Mouse (Mus musculus): ENCODE data around the gene Top3a. TPM values are rescaled to one million over a fixed set of nuclear protein-coding genes. Genes with fewer than 3 reads are reported as not detected.

The Top3a gene
- total and polyA plus RNA-seq, 2 experiments, result 3.4 to 3.8 TPM

DNA sequence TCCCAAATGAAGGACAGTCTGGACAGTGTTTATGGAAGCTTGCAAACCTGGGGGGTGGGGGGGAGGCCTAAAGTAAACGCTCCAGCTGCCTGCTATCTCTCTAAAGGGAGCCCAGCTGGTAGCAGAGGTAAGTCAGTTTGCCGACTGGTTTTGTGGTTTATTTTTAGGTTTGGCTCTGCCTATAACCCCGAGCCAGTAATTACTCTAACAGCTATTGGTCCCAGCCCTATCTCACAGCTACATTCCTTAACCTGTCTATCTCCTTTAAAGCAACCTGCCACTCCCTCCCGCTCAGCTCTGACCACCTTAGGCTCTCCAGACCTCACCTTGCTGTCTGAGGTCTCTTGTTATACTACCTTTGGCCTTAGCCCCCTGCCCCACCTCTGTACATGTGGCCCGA, 57.9 kb downstream of the Top3a start:
- Histone ChIP-seq H3K79me2 (ENCODE audit: control insufficient read depth, insufficient read depth, low read length) (no peaks in the 10 kb centered on the region), H3K27me3 (ENCODE audit: control insufficient read depth, insufficient read depth, low read length) (no peaks in the 10 kb centered on the region), H3K36me3 (ENCODE audit: control insufficient read depth, insufficient read depth, low read length) (peaks cover 42% of the 10 kb centered on the region; the same call in 1 of the 2 replicates), H3K4me1 (ENCODE audit: control insufficient read depth, insufficient read depth, low read length) (no peaks in the 10 kb centered on the region), H3K27ac (replicated peaks; ENCODE audit: insufficient read depth, low read depth, low read length) (no peak overlapping the region), H3K4me3 (ENCODE audit: insufficient read depth, low read depth, low read length) (no peak overlapping the region), H3K9ac (ENCODE audit: low read depth, low read length) (no peak overlapping the region)
- WGBS, result 86% methylated on average over 5 of the region's 5 CpGs
- DNase-seq (ENCODE audit: extremely low read depth, low read depth, low spot score), result no peak
- TF ChIP-seq POLR2A (IDR thresholded peaks at IDR 0.05; ENCODE audit: extremely low read depth, insufficient read depth, low read length), result no peak
- TF ChIP-seq CTCF (IDR thresholded peaks at IDR 0.05; ENCODE audit: low read depth, low read length), result no peak

DNA sequence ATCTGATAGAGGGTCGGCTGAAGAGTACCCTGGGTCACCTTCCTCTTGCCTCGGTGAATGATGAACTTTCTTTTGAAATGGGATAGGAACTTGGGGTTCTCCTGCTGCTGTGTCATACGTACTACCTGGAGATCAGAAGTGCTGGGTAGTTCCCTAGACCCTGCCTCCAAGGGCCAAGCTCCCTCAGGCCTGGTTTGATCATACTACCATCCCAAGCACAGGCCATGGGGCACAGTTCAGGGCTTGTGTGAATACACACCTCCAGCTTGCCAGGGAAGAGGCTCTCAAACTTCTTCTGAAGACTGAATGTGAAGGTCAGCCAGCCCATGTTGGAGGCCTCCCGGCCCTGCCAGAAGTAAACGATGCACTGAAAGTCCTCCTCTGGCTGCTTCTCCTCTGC, 61.3 kb downstream of the Top3a start:
- Histone ChIP-seq H3K4me3 (ENCODE audit: insufficient read depth, low read depth, low read length) (no peak overlapping the region), H3K4me1 (ENCODE audit: control insufficient read depth, insufficient read depth, low read length) (no peaks in the 10 kb centered on the region), H3K9ac (ENCODE audit: low read depth, low read length) (no peak overlapping the region), H3K36me3 (ENCODE audit: control insufficient read depth, insufficient read depth, low read length) (peaks cover 34% of the 10 kb centered on the region; the same call in 1 of the 2 replicates), H3K79me2 (ENCODE audit: control insufficient read depth, insufficient read depth, low read length) (no peaks in the 10 kb centered on the region), H3K27ac (replicated peaks; ENCODE audit: insufficient read depth, low read depth, low read length) (no peak overlapping the region), H3K27me3 (ENCODE audit: control insufficient read depth, insufficient read depth, low read length) (no peaks in the 10 kb centered on the region)
- no peak for DNase-seq (ENCODE audit: extremely low read depth, low read depth, low spot score)
- WGBS, result 89% methylated on average over 5 of the region's 5 CpGs
- TF ChIP-seq POLR2A (IDR thresholded peaks at IDR 0.05; ENCODE audit: extremely low read depth, insufficient read depth, low read length) (no peak), CTCF (IDR thresholded peaks at IDR 0.05; ENCODE audit: low read depth, low read length) (no peak)

GRCm38 (mm10) chr11:60712639-60713255, 64.4 kb downstream of the Top3a start:
- peaks cover 17% of the 10 kb centered on the region; the same call in 1 of the 2 replicates for H3K36me3 ChIP-seq (ENCODE audit: control insufficient read depth, insufficient read depth, low read length)
- DNase-seq (ENCODE audit: extremely low read depth, low read depth, low spot score), result no peak

DNA sequence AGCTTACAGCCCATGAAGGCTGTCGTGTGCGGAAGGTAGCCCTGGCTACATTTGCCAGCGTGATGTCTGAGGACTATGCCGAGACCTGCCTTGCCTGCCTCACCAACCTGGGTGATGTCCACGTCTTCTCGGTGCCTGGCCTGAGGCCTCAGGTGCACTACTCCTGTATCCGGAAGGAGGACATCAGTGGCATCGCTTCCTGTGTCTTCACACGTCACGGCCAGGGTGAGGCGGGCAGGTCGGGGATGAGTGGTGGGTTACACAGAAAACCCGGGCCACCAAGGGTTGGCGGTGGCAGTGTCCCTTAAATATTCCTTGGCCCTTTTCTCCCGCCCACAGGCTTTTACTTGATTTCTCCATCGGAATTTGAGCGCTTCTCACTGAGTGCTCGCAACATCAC, 65.1 kb downstream of the Top3a start:
- Histone ChIP-seq H3K9ac (ENCODE audit: low read depth, low read length) (no peak overlapping the region), H3K79me2 (ENCODE audit: control insufficient read depth, insufficient read depth, low read length) (no peaks in the 10 kb centered on the region), H3K36me3 (ENCODE audit: control insufficient read depth, insufficient read depth, low read length) (peaks cover 17% of the 10 kb centered on the region; the same call in 1 of the 2 replicates), H3K4me3 (ENCODE audit: insufficient read depth, low read depth, low read length) (no peak overlapping the region), H3K4me1 (ENCODE audit: control insufficient read depth, insufficient read depth, low read length) (peaks cover 6% of the 10 kb centered on the region; the same call in 1 of the 2 replicates), H3K27ac (replicated peaks; ENCODE audit: insufficient read depth, low read depth, low read length) (no peak overlapping the region), H3K27me3 (ENCODE audit: control insufficient read depth, insufficient read depth, low read length) (no peaks in the 10 kb centered on the region)
- TF ChIP-seq CTCF (IDR thresholded peaks at IDR 0.05; ENCODE audit: low read depth, low read length) (no peak), POLR2A (IDR thresholded peaks at IDR 0.05; ENCODE audit: extremely low read depth, insufficient read depth, low read length) (no peak)
- WGBS, result 95% methylated on average over 18 of the region's 18 CpGs
- no peak for DNase-seq (ENCODE audit: extremely low read depth, low read depth, low spot score)

More at GRCm38 (mm10) chr11:60712639-60713255, 64.4 kb downstream of the Top3a start:
- Histone ChIP-seq H3K27me3 (ENCODE audit: control insufficient read depth, insufficient read depth, low read length) (no peaks in the 10 kb centered on the region), H3K9ac (ENCODE audit: low read depth, low read length) (no peak overlapping the region), H3K27ac (replicated peaks; ENCODE audit: insufficient read depth, low read depth, low read length) (no peak overlapping the region), H3K79me2 (ENCODE audit: control insufficient read depth, insufficient read depth, low read length) (no peaks in the 10 kb centered on the region), H3K4me1 (ENCODE audit: control insufficient read depth, insufficient read depth, low read length) (peaks cover 4% of the 10 kb centered on the region; the same call in 1 of the 2 replicates), H3K4me3 (ENCODE audit: insufficient read depth, low read depth, low read length) (no peak overlapping the region)
- 92% methylated on average over 13 of the region's 13 CpGs for WGBS
- TF ChIP-seq CTCF (IDR thresholded peaks at IDR 0.05; ENCODE audit: low read depth, low read length) (no peak), POLR2A (IDR thresholded peaks at IDR 0.05; ENCODE audit: extremely low read depth, insufficient read depth, low read length) (no peak)

DNA sequence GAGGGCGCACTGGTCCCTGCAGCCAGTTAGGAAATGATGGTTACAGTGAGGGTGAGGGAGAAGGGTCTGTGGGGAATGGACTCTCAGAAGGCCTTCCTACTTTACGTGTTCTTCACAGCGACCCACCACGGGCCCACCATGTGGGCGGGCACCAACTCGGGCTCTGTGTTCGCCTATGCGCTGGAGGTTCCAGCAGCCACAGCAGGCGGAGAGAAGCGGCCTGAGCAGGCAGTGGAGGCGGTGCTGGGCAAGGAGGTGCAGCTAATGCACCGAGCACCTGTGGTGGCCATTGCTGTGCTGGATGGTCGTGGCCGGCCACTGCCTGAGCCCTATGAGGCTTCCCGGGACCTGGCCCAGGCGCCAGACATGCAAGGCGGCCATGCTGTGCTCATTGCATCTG, 65.9 kb downstream of the Top3a start:
- Histone ChIP-seq H3K27me3 (ENCODE audit: control insufficient read depth, insufficient read depth, low read length) (no peaks in the 10 kb centered on the region), H3K27ac (replicated peaks; ENCODE audit: insufficient read depth, low read depth, low read length) (no peak overlapping the region), H3K79me2 (ENCODE audit: control insufficient read depth, insufficient read depth, low read length) (no peaks in the 10 kb centered on the region), H3K4me1 (ENCODE audit: control insufficient read depth, insufficient read depth, low read length) (peaks cover 6% of the 10 kb centered on the region; the same call in 1 of the 2 replicates), H3K36me3 (ENCODE audit: control insufficient read depth, insufficient read depth, low read length) (peaks cover 16% of the 10 kb centered on the region; the same call in 1 of the 2 replicates), H3K4me3 (ENCODE audit: insufficient read depth, low read depth, low read length) (no peak overlapping the region), H3K9ac (ENCODE audit: low read depth, low read length) (no peak overlapping the region)
- TF ChIP-seq POLR2A (IDR thresholded peaks at IDR 0.05; ENCODE audit: extremely low read depth, insufficient read depth, low read length), result no peak
- TF ChIP-seq CTCF (IDR thresholded peaks at IDR 0.05; ENCODE audit: low read depth, low read length), result no peak
- no peak for DNase-seq (ENCODE audit: extremely low read depth, low read depth, low spot score)
- 95% methylated on average over 17 of the region's 17 CpGs for WGBS
